Mouse (Mus musculus): Measurements from ENCODE around the gene Hhat.

- no peak for TF ChIP-seq CTCF (IDR thresholded peaks at IDR 0.05; ENCODE audit: extremely low read depth, insufficient read depth, insufficient read length, insufficient replicate concordance)
- no peak for TF ChIP-seq POLR2A (IDR thresholded peaks at IDR 0.05; ENCODE audit: low read depth, low read length)
Measured at GRCm38 (mm10) chr1:192742394-192743251, 28.4 kb downstream of the Hhat start.

Measured in spleen, adult 2 months (tissue).